Mouse (Mus musculus) kidney, adult 9 months (tissue): ENCODE measurements around the gene Stox1.
"Not testable (repeated sequence)": the region's sequence is repeated elsewhere in the genome, so short reads cannot be mapped to it uniquely, and the experiment has no call there.

Source experiments
- DNase-seq: peaks from one replicate; pipeline ENCODE4 v3.0.0; 2022

Gene Stox1

GRCm38 (mm10) chr10:62725771-62726687 lies at the start of gene Stox1:
Gene Stox1 (minus strand): TSS chr10:62726128.
- peak; percentile 15 for DNase-seq

GRCm38 (mm10) chr10:62750781-62751180 lies 24.9 kb upstream of the Stox1 start:
- DNase-seq: no peak

GRCm38 (mm10) chr10:62739961-62740737 lies 14.2 kb upstream of the Stox1 start:
- no peak for DNase-seq

- DNase-seq: no peak
These were observed 11.2 kb upstream of the Stox1 start for GRCm38 (mm10) chr10:62736965-62737688.

- no peak for DNase-seq
These were observed 4.9 kb upstream of the Stox1 start for GRCm38 (mm10) chr10:62730826-62731225.

- no peak for DNase-seq
These were observed 992 bp downstream of the Stox1 start for GRCm38 (mm10) chr10:62724936-62725335.

GRCm38 (mm10) chr10:62722701-62723100 lies 3.2 kb downstream of the Stox1 start:
- DNase-seq: no peak

- DNase-seq: not testable (repeated sequence)
These were observed 5.4 kb downstream of the Stox1 start for GRCm38 (mm10) chr10:62720574-62720973.

- DNase-seq: peak; percentile 22
These were observed 12.5 kb downstream of the Stox1 start for GRCm38 (mm10) chr10:62713457-62713856.

GRCm38 (mm10) chr10:62703579-62703978 lies 22.3 kb downstream of the Stox1 start:
- DNase-seq: no peak

GRCm38 (mm10) chr10:62702436-62702835 lies 23.5 kb downstream of the Stox1 start:
- DNase-seq: no peak

GRCm38 (mm10) chr10:62692771-62693170 lies 33.2 kb downstream of the Stox1 start:
- DNase-seq: no peak

- no peak for DNase-seq
These were observed 33.7 kb downstream of the Stox1 start for GRCm38 (mm10) chr10:62692244-62692643.

- DNase-seq: no peak
These were observed 38.8 kb downstream of the Stox1 start for GRCm38 (mm10) chr10:62687032-62687674.

- DNase-seq: peak; percentile 50
These were observed 42.9 kb downstream of the Stox1 start for GRCm38 (mm10) chr10:62683043-62683442.

- no peak for DNase-seq
These were observed 46.1 kb downstream of the Stox1 start for GRCm38 (mm10) chr10:62679833-62680232.

- no peak for DNase-seq
These were observed 48.6 kb downstream of the Stox1 start for GRCm38 (mm10) chr10:62677329-62677728.

- no peak for DNase-seq
These were observed 49.7 kb downstream of the Stox1 start for GRCm38 (mm10) chr10:62676196-62676595.

GRCm38 (mm10) chr10:62672359-62672758 lies 53.6 kb downstream of the Stox1 start:
- no peak for DNase-seq

- DNase-seq: no peak
These were observed 56.7 kb downstream of the Stox1 start for GRCm38 (mm10) chr10:62669245-62669644.

GRCm38 (mm10) chr10:62668463-62668862 lies 57.5 kb downstream of the Stox1 start:
- no peak for DNase-seq

- no peak for DNase-seq
These were observed 57.9 kb downstream of the Stox1 start for GRCm38 (mm10) chr10:62668043-62668442.
